Comparison of ENCODE assay signal across 10 mouse cellular contexts in the genomic region with DNA sequence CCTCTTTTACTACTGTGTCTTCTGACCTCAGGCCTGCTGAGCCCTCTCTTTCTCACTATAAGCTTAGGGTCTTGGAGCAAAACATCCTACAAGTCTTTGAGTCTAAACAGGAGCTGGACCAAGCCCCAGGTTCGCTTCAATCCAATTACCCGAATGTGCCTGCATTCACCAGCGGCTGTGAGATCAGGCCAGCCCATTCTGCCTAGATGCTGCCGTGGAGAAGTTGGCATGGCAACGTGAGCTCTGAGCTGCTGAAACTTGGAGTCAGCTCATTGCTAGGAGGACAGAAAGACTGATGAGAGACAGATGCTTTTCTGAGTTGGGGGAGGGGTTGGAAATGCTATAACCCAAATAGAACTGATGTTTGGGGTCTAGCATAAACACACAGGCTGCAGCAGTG.
DNase-seq lines count a peak whose midpoint lies in the region; ATAC-seq lines count a peak whose summit lies in the region.
"Had no signal": no experiment of that assay in that cellular context is flagged by ENCODE, and none has a peak within 500 bp of the region (broad histone marks: within the 10 kb centered on the region; RNA-seq: fewer than 3 reads in every experiment).

No protein-coding gene starts in this region.

- peak; percentile 50 to 60 for DNase-seq in cerebellum, postnatal 10 days
- no peak for DNase-seq in cerebellum, adult 11-12 months
- DNase-seq in frontal cortex, postnatal 25 days (ENCODE audit: low spot score in 2 of 2), result peak; percentile 44 to 54
- peak; percentile 77 to 85 for DNase-seq in left cerebral cortex, postnatal 14 days (ENCODE audit: low spot score in 2 of 2)
- DNase-seq in retina, postnatal 1 day, result peak; percentile 54
- DNase-seq in cerebellum, adult 8-10 months, result no peak
- DNase-seq: adrenal gland, adult 8-10 months had no signal

- H3K4me2 ChIP-seq in liver, embryonic 12.5 days, result no peak overlapping the region
- H3K4me2 ChIP-seq: stomach, embryonic 15.5 days had no signal

- no peaks in the 10 kb centered on the region for H3K9me3 ChIP-seq in liver, embryonic 12.5 days (replicated peaks)
- H3K9me3 ChIP-seq: stomach, embryonic 15.5 days had no signal

- 55% methylated on average over 5 of the region's 5 CpGs for WGBS in liver, embryonic 12.5 days (ENCODE audit: insufficient replicate concordance)

- no peaks in the 10 kb centered on the region for H3K36me3 ChIP-seq in liver, embryonic 12.5 days
- H3K36me3 ChIP-seq: stomach, embryonic 15.5 days had no signal

- no peaks in the 10 kb centered on the region for H3K4me1 ChIP-seq in liver, embryonic 12.5 days

- no peak overlapping the region for H3K9ac ChIP-seq in liver, embryonic 12.5 days
- H3K9ac ChIP-seq: stomach, embryonic 15.5 days had no signal

- H3K27ac ChIP-seq in liver, embryonic 12.5 days, result no peak overlapping the region
- H3K27ac ChIP-seq: stomach, embryonic 15.5 days had no signal

- no peak overlapping the region for H3K4me3 ChIP-seq in liver, embryonic 12.5 days
- H3K4me3 ChIP-seq: stomach, embryonic 15.5 days had no signal

- no peak for ATAC-seq in liver, embryonic 12.5 days
- ATAC-seq in cerebellum, adult (ENCODE audit: insufficient number of reproducible peaks, low FRiP score, low TSS enrichment), result no peak

- intact Hi-C loops in left cerebral cortex, postnatal 14 days (cut with DNase I), result loop anchor here (5.0 kb wide), 1 partner anchor 66 kb away; a partner anchor contains a TSS

- no peaks in the 10 kb centered on the region; the same call in none of the 2 replicates for H3K27me3 ChIP-seq in liver, embryonic 12.5 days (replicated peaks)
- H3K27me3 ChIP-seq: stomach, embryonic 15.5 days had no signal

Comparison
In these comparisons a context has a peak if more than half of its experiments do, and no peak if none do; other contexts are left out.
1. DNase-seq: peak in cerebellum, postnatal 10 days (2 of 2), frontal cortex, postnatal 25 days (2 of 2), left cerebral cortex, postnatal 14 days (2 of 2) and retina, postnatal 1 day (single experiment); none in cerebellum, adult 11-12 months (single experiment) and cerebellum, adult 8-10 months (single experiment).